Mouse (Mus musculus) lung, adult 2 months (tissue): ENCODE results near the gene Cep57l1. TPM values are rescaled to one million over a fixed set of nuclear protein-coding genes. Genes with fewer than 3 reads are reported as not detected.
A peak's percentile ranks its signal among the peaks of the same experiment; 100 is the strongest.

Source experiments
- DNase-seq: peaks from one replicate; pipeline ENCODE4 v3.0.0; 2022
- H3K4me1 ChIP-seq: fragments of 200-500 bp; 2 replicates; pipeline ENCODE4 v1.6.1; 2011; ENCODE audit warnings: low read length; ENCODE audit not compliant: control insufficient read depth, insufficient read depth
- H3K4me3 ChIP-seq: fragments of 200-500 bp; replicated peaks from 2 replicates; pipeline ENCODE3; 2011; ENCODE audit warnings: low read depth, mild to moderate bottlenecking, control low read depth, low read length; ENCODE audit errors: extremely low read depth
- CTCF ChIP-seq: fragments of 200-500 bp; IDR thresholded peaks from 2 replicates; pipeline ENCODE4 v1.5.1; 2011; ENCODE audit warnings: mild to moderate bottlenecking, low read length, control low read depth; ENCODE audit not compliant: insufficient read depth
- POLR2A ChIP-seq: fragments of 200-500 bp; IDR thresholded peaks from 2 replicates; pipeline ENCODE4 v1.6.1; 2011; ENCODE audit warnings: low read depth, mild to moderate bottlenecking, control low read depth, low read length, borderline replicate concordance; ENCODE audit errors: extremely low read depth
- WGBS: fragments of 180-500 bp; shearing (Covaris S2); methylation state at CpG from one replicate; pipeline ENCODE4 v1.1.7; 2018; 5-methylcytosine and 5-hydroxymethylcytosine counted together
- polyA plus RNA-seq: library from polyadenylated mRNA; depleted of rRNA; stranded (reverse); fragments of >200 nt; gene quantifications from 2 replicates; pipeline ENCODE4 v1.2.3, GENCODE M21; 2012; rRNA removed

Gene Cep57l1
- polyA plus RNA-seq, 1 experiment: 1.4 TPM

- Histone ChIP-seq H3K4me1 (no peaks in the 10 kb centered on the region), H3K4me3 (no peak overlapping the region)
- TF ChIP-seq CTCF (peak; percentile 77), POLR2A (no peak)
- 26% methylated on average over 16 of the region's 16 CpGs for WGBS
- DNase-seq: peak; percentile 83
Measured at GRCm38 (mm10) chr10:41682546-41683393, 126.9 kb downstream of the Cep57l1 start.

- peak; percentile 40 for DNase-seq
- H3K4me3 ChIP-seq: no peak overlapping the region
- TF ChIP-seq CTCF: peak; percentile 64
- no peak for TF ChIP-seq POLR2A
- H3K4me1 ChIP-seq: no peaks in the 10 kb centered on the region; the same call in 1 of the 2 replicates
- 26% methylated on average over 18 of the region's 18 CpGs for WGBS
Measured at GRCm38 (mm10) chr10:41678746-41679360, 130.8 kb downstream of the Cep57l1 start.

DNA sequence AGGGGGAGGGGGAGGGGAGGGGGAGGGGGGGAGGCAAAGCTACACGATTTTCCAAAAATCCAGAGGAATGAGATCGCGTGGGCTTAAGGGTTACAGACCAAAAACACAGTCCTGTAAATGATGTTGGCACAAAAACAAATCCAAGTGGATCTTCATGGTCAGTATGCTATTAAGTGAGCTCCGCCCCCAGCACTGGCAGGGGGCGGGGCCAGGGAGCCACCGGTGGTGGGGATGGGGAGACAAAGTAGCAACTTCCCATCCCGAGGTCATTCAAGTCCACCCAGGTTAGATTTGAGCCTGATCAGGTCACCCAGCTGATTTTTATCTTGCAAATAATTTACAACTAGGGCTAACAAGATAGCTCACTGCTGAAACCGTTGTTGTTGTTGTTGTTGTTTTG, 132.3 kb downstream of the Cep57l1 start:
- no peak for DNase-seq
- WGBS: 58% methylated on average over 8 of the region's 8 CpGs
- Histone ChIP-seq H3K4me1 (no peaks in the 10 kb centered on the region; the same call in 1 of the 2 replicates), H3K4me3 (no peak overlapping the region)
- TF ChIP-seq POLR2A (no peak), CTCF (no peak)

DNA sequence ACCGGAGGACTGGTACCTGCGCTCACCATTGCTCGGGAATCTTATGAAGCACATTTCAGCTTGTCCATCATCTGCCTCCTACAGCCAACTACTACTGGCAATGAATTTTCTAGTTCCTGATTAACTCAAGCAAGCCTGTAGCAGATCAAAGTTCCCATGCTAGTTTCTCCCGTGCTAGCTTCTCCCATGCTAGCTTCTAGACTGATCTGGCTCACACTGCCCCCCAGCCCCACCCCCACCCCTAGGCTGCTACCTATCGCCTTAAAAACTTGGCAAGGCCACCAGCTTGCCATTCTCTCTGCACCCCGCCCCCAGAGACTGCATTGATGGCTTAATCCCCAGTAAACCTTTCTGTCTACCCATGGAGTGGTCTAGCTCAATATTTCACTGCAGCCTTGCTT, 133.0 kb downstream of the Cep57l1 start:
- no peak for TF ChIP-seq CTCF
- no peak overlapping the region for H3K4me3 ChIP-seq
- H3K4me1 ChIP-seq: no peaks in the 10 kb centered on the region; the same call in 1 of the 2 replicates
- WGBS: 70% methylated on average over 6 of the region's 6 CpGs
- no peak for DNase-seq

GRCm38 (mm10) chr10:41675842-41676571, 133.7 kb downstream of the Cep57l1 start:
- no peaks in the 10 kb centered on the region; the same call in 1 of the 2 replicates for H3K4me1 ChIP-seq
- TF ChIP-seq POLR2A (no peak), CTCF (no peak)
- 66% methylated on average over 6 of the region's 6 CpGs for WGBS

DNA sequence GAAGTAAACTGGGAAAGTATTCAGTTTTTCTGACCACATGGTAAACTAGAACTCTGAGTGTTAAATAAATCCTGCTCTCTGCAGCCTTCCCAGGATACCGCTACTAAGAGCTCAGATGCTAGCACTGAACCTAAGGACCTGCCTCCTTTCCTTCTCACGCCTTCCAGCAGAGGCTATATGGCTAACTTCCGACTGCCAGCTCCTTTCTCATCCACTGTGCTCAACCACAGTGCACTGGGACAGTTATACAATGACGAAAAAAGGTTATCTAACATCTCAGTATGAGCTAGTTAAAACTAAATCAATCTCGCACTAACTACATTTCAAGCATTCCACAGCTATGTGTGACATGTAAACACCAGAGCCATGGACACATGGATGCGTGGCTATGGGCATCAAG, 134.4 kb downstream of the Cep57l1 start:
- WGBS: 38% methylated on average over 6 of the region's 6 CpGs
- H3K4me3 ChIP-seq: no peak overlapping the region

More at GRCm38 (mm10) chr10:41675842-41676571, 133.7 kb downstream of the Cep57l1 start:
- DNase-seq: no peak
- H3K4me3 ChIP-seq: no peak overlapping the region

GRCm38 (mm10) chr10:41674362-41674761, 135.3 kb downstream of the Cep57l1 start:
- DNase-seq: no peak
- H3K4me1 ChIP-seq: no peaks in the 10 kb centered on the region; the same call in 1 of the 2 replicates
- TF ChIP-seq POLR2A: no peak
- no peak for TF ChIP-seq CTCF
- WGBS: 61% methylated on average over 3 of the region's 3 CpGs
- H3K4me3 ChIP-seq: no peak overlapping the region

More for the DNA sequence above, 134.4 kb downstream of the Cep57l1 start:
- H3K4me1 ChIP-seq: no peaks in the 10 kb centered on the region; the same call in 1 of the 2 replicates
- TF ChIP-seq CTCF: no peak
- TF ChIP-seq POLR2A: no peak
- no peak for DNase-seq

GRCm38 (mm10) chr10:41670196-41670595, 139.5 kb downstream of the Cep57l1 start:
- no peak for TF ChIP-seq CTCF
- TF ChIP-seq POLR2A: no peak
- WGBS: 78% methylated on average over 5 of the region's 5 CpGs
- Histone ChIP-seq H3K4me1 (no peaks in the 10 kb centered on the region; the same call in 1 of the 2 replicates), H3K4me3 (no peak overlapping the region)
- no peak for DNase-seq

Other genes with a start within 250 kb of the Cep57l1 start
- 6.2 and 8.5 TPM in 2 replicates for gene Ccdc162, start 93.2 kb downstream of the Cep57l1 start, polyA plus RNA-seq
- gene Sesn1, start 64 bp upstream of the Cep57l1 start, polyA plus RNA-seq: 15.9 and 20.8 TPM in 2 replicates
- gene Armc2, start 208.6 kb upstream of the Cep57l1 start, polyA plus RNA-seq: 1.2 and 1.5 TPM in 2 replicates